Mouse (Mus musculus) right cerebral cortex, adult 2 months (tissue): ENCODE measurements around the gene Clca4b.
"Not testable (repeated sequence)": the region's sequence is repeated elsewhere in the genome, so short reads cannot be mapped to it uniquely, and the experiment has no call there.

Experiments used
- DNase-seq, 2 experiments: peaks; one replicate each; pipeline ENCODE4 v3.0.0; 2021 to 2022; ENCODE audit warnings: low spot score in 2 of 2

Clca4b gene

DNA sequence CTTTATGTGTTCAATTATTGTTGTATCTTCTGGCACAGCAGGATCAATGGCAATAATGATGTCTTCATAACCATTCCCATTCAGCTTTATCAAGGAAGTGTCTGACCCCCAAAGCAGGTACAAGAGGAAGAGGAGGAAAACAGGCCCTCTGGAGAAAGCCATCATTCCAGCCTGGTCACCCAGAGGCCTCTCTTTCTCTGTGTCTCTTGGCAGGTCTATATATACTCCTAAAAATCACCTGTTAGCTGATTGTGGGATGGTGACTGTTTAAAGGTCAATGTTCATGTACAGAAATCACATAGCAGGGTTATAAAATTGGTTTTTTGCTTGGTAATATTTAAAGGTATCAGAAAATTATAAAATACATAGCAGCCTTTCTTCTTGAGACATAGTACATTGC lies at the start of gene Clca4b:
Gene Clca4b (minus strand): TSS at position 195 of the 400 bp plus-strand sequence.
- DNase-seq = no peak

DNA sequence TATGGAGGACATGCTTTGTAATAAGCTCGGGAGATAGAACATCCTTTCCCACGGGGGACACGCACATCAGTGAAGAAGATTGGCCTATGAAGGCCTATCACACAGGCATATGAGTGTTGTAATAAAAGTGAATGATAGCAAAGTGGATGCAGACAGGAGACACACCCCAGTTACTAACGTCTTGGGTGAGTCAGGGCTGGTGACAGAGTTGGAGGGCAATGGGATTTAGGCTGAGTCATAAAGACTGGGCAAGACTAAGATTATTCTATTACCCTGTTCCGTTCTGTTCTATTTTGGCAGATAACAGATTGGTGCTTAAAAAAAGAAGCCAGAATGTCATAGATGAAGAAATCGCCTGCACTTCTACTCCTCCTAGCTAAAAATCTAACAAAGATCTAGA lies 48.2 kb upstream of the Clca4b start:
- no peak for DNase-seq

DNA sequence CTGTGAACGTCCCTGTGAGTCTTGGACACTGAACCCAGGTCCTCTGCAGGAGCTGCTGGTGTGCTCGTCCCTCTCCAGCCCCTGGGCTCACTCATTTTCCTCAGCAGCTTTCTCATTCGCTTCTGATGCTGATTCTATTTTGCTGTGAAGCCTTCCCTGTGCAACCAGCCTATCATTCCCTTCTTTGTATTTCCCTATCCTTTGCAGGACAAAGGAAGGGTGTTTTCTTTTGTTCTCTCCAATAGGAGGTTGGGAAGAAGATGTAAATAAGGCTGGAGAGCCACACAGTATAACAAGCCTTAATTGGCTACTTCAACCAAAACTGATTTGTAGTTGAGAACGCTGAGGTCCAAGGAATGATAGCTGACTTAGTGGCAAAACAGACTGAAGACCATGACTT lies 45.3 kb upstream of the Clca4b start:
- no peak for DNase-seq

DNA sequence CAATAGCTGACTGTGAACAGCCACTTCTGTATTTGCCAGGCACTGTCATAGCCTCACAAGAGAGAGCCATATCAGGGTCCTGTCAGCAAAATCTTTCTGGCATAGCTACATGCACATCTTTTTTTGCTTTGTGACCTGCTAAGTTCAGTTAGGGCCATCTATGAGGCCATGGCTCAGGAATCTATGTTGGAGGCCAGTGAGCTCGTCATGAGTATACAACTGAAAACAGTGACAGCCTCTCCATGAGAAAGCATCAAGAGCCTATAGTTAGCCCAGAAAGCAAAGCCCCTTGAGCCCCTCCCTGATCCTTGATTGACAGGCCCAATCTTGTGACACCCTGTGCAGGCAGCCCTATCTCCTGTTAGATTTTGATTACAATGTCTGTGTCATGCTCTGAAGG lies 43.8 kb upstream of the Clca4b start:
- no peak for DNase-seq

DNA sequence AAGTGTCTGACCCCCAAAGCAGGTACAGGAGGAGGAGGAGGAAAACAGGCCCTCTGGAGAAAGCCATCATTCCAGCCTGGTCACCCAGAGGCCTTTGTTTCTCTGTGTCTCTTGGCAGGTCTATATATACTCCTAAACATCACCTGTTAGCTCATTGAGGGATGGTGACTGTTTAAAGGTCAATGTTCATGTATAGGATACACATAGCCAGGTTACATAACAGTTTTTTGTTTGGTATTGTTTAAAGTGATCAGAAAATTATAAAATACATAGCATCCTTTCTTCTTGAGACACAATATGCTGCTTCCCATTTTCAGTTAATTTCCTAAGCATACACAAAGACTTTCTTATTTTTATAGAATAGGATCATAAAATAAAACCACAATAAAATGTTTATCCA lies 42.6 kb upstream of the Clca4b start, which contains the start of gene Clca4a:
Gene Clca4a (minus strand): TSS at position 101 of the 400 bp plus-strand sequence.
- DNase-seq = no peak

DNA sequence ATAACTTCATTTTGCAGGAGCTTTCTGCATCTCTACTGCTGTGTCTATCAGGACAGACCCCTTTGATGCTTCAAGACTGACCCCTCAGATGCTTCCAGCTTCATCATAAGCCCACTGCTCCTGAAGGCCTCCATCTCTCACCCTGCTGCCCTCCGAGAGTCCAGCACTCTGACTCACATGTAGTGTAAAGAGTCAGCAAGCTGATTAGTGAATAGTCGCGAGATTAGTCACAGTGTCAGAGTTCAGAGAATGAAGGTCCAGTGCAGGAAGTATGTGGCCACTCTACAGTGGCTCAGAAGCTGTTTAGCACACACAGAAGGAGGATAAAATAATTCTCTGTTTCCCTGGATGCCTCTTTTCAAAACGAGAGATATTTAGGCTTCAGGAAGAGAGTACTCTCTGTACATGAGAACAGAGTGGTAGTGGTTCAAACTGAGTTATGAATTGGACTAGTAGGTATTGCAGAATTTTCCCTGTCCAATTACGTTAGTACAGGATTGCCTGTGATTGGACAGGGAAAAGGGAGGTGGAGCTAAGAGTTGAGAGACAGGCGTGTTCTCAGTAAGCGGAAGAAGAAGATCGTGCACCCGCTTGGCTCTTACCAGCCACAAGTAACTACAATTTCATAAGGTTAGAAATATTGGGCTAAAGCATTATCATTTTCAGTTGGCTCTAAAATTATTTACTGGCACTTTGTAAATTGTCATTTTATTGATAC lies 39.4 kb upstream of the Clca4b start:
- DNase-seq = no peak

DNA sequence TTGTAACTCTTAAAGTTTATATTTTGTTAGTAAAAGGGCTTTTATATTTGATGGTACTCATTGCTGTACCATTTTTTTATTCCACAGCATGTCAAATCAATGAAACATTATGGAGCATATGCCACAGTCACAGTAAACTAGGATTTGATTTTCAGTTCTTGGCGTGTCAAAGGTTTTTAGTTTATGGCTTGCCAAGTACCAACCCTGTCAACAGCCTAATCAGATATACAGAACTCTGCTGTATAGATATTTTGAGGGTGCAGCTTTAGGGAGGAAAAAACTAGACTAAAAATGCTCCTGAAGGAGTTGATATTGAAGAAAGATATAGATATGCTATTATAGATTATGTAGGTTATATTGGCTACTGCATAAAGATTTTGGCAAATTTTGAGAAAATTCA lies 37.4 kb upstream of the Clca4b start:
- DNase-seq = no peak

DNA sequence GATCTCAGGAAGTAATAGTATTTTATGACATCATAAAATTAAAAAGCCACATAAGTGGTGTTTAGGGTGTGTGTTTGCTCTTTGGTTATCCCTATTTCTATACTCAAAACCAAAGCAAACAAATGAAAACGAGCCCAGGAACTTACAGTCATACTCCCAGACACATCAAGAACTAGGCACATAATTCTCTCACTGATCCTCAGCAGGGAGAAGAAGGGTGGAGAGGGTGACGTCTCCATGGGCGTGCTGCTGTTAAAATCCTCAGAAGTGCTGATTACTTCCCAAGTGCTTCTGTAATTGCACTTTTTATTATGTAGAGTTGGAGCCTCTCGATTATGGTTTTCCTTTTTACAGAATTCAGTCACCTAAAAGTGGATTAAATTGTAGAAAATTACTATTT lies 33.7 kb upstream of the Clca4b start:
- no peak for DNase-seq

DNA sequence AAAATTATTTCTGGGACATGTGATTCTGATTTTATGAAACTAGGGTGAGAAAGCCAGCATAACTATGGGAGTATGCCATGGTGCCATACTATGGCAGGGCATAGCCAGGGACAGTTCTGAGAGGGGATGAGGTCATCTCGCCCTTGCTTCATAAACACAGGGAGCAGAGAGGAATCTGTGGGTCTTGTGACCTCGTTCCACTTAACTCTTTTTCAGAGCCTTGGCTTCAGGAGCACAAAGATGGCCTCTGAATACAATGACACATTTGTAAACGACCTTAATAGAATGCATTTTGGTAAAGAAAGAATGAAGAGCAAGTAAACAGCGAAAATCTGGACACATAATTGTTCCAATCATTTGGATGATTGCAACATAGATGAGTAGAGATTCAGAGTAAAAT lies 18.5 kb upstream of the Clca4b start:
- DNase-seq = no peak

DNA sequence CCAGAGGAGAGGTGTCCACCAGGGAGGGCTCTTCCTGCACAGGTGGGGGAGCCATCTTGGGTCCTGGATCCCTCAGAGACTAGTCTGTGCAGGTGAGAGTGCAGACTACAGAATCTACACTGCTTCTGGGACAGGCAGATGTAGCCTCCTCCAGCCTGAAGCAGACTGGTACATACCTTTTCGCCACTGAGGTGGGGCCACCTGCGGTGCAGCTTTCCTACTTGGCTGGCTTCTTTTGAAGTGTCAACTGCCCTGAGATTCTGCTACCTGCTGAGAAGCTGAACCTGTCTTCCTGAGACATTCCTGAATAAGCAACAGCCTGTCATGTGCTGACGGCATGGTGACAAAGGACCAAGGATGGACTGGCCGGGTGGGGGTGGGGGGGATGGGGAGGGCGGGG lies 15.0 kb upstream of the Clca4b start:
- DNase-seq = not testable (repeated sequence)

DNA sequence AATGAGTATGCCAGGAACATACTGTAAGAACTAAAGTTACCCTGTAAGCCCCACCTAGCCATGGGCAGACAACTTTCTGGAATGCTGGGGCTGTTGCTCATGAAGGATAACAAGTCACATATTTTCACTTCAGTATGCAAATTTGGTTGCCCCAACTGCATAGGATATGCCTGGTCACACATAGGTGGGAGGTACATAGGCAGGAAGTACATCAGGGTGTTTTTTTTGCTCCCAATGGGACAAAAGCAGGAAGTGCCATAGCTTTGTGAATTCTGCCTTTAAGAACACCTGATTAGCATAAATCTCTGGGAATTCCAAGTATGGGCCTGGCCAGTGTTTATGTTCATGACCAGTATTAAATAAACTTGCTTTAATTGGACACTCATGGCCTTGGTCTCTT lies 1.3 kb upstream of the Clca4b start:
- DNase-seq = not testable (repeated sequence)

DNA sequence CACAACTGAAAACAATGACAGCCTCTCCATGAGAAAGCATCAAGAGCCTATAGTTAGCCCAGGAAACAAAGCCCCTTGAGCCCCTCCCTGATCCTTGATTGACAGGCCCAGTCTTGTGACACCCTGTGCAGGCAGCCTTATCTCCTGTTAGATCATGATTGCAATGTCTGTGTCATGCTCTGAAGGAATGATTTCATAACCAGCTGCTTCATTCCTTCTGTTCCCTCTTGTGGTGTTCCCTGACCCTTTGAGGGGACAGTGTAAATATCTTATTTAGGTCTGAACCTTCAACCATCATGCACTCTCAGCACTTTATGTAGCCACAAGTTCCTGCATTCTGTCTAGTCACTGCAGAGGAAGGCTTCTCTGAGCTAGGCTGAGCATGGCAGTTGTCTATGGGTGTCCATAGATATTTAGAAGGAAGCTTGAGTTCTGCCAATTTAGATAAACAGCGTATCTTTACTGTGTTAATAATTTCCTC lies 722 bp upstream of the Clca4b start:
- no peak for DNase-seq

DNA sequence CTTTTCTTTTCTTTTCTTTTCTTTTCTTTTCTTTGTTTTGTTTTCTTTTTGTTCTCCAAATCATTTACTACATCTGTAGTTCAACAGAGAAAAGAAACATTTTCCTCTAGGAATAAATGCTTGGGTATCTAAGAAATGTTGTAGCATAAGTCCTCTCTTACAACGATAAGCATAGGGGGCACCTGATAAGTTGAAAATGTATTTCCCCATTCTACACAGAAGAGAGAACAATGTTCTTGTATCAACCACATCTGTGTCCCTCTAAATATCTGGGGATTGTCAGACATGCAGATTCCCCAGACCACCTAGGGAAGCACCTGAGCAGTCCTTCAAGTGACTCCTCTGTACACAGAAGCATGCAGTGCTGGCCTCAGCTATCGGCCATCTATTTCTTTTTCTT lies 18.3 kb downstream of the Clca4b start:
- no peak for DNase-seq

DNA sequence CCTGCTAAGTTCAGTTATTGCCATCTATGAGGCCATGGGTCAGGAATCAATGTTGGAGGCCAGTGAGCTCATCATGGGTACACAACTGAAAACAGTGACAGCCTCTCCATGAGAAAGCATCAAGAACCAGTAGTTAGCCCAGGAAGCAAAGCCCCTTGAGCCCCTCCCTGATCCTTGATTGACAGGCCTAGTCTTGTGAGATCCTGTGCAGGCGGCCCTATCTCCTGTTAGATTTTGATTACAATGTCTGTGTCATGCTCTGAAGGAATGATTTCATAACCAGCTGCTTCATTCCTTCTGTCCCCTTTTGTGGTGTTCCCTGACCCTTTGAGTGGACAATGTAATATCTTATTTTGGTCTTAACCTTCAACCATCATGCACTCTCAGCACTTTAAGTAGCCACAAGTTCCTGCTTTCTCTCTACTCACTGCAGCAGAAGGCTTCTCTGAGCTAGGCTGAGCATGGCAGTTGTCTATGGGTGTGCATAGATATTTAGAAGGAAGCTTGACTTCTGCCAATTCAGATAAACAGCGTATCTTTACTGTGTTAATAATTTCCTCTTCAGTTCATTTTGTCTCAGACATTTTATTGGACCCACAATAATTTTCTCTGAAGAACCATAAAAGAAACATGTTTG lies 35.2 kb downstream of the Clca4b start:
- no peak for DNase-seq

DNA sequence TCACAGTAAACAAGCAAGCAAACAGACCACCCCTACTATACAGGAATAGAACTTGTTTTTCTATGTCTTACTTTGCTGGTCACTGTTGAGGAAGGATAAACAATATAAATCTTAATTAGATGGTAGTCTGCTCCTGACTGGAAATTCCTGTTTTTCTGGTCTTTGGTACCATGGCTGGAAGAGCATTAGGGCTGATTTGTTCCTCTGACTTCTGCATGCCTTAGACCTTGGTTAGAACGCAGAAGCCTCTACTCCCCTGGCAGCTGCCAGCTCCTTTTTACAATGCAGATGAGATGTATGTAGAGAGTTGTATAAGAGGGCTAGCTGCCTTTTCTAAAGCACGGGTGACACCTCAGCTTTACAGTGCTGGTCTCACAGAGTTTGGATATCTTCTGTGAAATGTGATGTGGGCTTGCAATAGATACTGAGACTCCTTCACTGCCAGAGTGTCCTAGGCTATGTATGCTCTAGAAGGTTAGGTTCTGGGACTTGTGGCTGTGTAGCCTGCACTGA lies 42.0 kb downstream of the Clca4b start:
- DNase-seq = no peak

DNA sequence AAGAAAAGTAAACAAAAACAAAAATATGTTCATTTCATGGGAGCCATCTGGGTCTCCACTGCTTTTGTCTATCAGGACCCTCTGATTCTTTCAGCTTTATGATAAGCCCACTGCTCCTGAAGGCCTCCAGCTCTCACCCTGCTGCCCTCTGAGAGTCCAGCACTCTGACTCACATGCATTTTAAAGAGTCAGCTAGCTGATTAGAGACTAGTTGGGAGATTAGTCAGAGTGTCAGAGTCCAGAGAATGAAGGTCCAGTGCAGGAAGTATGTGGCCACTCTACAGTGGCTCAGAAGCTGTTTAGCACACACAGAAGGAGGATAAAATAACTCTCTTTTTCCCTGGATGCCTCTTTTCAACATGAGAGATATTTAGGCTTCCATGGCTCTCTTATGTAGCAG lies 45.4 kb downstream of the Clca4b start:
- no peak for DNase-seq

DNA sequence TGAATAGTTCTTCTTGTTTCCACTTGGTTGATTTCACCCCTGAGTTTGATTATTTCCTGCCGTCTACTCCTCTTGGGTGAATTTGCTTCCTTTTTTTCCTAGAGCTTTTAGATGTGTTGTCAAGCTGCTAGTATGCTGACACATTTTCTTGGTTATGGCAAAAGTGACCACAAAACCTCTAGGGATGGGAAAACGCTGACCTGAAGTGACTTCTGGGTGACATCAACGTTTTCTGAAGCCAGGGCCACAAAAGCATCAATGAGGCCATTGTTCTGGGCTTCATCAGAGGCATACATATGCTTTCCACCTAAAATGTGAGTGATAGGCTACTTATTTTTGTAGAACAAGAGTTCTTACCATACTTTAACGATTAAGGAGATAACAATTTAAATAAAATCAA lies 60.3 kb downstream of the Clca4b start:
- DNase-seq = not testable (repeated sequence)
